Mouse (Mus musculus): ENCODE results near the gene Rnf214.

Rnf214 gene

DNA sequence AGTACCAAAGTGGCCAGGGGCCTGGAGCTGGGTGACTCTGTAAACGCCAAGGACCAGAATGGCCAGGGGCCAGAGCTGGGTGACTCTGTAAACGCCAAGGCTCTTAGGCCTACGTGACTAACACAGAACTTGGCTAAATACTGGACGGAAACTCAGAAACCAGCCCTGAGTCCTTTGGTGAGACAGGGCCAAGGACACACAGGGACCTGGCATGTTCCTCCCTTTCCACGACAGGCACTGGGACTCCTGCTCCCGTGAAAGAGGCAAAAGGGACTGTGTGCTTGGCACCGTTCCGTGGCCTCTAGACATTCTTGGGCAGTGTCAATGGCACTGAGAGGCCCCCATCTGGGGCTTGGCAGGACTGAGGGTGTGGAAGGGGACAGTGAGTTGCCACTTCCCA, 31.4 kb upstream of the Rnf214 start:
- in situ Hi-C loops (cut with MboI; ENCODE audit: unreplicated experiment in 2 of 2), result loop anchor here in 1 of 2 experiments (25.0 kb wide), 1 partner anchor 526 kb away; no protein-coding TSS in a partner anchor

DNA sequence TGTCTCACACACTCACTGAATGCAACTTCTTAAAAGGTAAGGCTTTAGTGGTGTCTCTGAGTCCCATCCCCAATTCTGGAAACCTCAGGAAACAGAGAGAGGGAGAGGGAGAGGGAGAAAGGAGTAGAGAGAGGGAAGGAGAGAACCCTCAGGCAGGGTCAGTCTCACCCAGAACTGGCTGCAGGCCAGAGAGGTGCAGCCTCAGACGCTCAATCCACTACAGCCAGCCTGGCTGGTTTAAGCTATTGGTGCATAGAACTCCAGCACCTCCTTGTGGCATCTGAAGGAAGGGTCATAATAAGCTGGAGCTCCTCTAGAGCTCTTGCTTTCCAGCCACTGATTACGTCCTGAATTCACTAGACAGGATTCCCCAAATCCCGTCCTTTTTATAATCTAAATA, 30.2 kb upstream of the Rnf214 start:
- in situ Hi-C loops (cut with MboI; ENCODE audit: unreplicated experiment in 2 of 2), result loop anchor here in 1 of 2 experiments (25.0 kb wide), 1 partner anchor 525 kb away; no protein-coding TSS in a partner anchor

DNA sequence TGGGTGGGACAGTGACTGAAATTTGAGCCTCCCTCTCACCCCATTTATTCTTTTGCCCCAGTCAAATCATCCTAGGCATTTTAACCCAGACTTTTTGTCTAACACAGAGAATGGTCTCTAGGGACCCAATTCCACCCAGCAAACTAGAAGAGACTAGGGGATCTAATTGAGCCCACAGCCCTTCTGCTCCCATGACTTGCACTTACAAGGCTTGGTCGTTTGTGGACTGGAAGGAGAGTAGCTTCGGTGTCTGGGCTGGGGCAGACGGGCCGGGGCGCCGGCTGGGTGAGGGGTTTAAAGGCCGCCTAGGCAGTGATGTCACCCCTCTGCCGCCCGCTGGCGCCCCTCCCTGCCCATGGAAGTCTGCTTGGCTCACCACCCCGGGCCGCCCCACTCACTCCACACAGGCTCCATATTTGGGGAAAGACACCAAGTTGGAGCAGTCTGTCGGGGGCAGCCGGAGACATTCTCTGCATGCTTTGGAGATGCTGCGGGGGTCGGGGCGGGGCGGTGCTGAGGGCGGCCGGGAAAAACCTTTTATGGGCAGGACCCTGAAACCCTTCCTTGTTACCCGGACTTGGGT, 29.0 kb upstream of the Rnf214 start, which contains the start of gene Tagln:
Gene Tagln (minus strand): TSS at position 431 of the 583 bp plus-strand sequence.
- in situ Hi-C loops (cut with MboI; ENCODE audit: unreplicated experiment in 2 of 2), result loop anchor here in 1 of 2 experiments (25.0 kb wide), 1 partner anchor 523 kb away; no protein-coding TSS in a partner anchor

DNA sequence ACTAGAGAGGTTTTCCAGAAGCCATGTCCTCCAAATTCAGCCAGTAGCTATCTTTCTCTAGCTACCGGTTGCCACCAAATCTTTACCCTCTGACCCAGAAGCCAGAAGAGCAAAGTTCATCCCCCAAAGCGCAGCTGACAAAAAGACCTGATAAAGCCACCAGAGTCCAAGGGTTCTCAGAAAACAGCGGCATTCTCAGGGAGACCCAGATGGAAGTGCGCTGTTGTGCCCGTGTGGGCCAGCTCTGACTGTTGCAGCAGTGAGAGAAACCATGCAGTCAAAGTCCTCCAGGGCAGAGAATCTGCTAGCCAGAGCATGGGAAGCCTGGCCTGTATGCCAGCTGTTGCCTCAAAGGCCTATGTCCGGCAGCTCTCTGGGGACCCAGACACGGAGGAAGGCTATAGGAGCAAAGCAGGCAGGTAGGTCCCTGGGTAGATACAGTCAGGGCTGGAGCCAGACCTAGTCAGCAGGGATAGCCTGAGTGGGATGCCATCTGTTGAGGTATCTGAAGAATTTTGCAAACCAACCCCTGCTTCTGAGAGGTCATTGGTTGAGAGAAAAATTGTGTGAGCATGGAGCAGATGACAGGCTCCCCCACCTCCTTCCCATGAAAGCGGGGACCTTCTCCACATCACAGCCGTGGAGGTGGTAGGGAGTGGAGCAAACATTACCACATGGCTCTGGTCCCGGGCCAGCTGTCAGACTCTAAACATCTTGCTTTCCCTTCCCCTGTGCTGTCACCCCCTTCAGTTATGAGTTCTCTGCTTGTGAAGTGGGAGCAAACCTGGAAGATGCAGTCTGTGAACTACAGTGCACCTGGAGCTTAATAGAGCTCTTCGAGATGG, 26.1 kb upstream of the Rnf214 start:
- in situ Hi-C loops (cut with MboI; ENCODE audit: unreplicated experiment in 2 of 2), result loop anchor here (5.0 to 25.0 kb wide), 2 partner anchors 520 kb away; no protein-coding TSS in a partner anchor

DNA sequence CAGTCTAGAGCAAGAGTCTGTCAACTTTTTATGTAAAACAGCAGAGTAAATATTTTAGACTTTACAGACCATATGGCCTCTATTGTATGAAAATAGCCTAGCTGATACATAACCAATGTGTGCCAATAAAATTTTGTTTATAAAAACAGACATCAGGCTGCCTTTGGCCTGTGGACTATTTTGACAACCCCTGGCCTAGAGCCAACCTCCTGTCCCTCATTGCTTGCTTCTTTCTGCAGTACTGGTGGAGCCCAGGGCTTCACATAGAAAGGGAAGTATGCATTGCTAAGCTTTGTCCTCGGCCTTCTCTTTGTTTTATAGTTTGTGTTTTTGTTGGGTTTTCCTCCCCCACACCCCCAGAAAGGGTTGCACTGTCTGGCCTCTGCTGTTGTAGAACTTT, 25.2 kb upstream of the Rnf214 start:
- in situ Hi-C loops (cut with MboI; ENCODE audit: unreplicated experiment in 2 of 2), result loop anchor here (5.0 to 25.0 kb wide), 2 partner anchors 520 kb away; no protein-coding TSS in a partner anchor

DNA sequence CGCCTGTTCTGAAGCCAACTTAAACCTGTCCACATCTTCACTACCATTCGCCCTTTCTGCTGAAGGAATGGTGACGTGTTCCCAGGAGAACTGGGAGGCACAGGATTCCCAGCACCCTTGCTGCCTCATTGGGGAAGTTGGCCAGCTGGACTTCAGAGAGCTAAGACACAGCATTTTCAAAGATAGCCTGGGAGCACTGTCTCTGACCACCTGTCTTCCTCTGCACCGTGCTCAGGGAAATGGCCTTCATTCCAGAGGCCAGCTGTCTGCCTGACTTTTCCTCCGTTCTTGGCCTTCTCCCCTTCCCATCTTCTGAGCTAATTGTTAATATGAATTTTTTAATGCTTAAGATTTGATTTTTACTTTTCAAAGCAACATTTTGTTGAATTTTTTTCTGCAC, 22.6 kb upstream of the Rnf214 start:
- in situ Hi-C loops (cut with MboI; ENCODE audit: unreplicated experiment in 2 of 2), result loop anchor here in 1 of 2 experiments (25.0 kb wide), 1 partner anchor 517 kb away; no protein-coding TSS in a partner anchor

DNA sequence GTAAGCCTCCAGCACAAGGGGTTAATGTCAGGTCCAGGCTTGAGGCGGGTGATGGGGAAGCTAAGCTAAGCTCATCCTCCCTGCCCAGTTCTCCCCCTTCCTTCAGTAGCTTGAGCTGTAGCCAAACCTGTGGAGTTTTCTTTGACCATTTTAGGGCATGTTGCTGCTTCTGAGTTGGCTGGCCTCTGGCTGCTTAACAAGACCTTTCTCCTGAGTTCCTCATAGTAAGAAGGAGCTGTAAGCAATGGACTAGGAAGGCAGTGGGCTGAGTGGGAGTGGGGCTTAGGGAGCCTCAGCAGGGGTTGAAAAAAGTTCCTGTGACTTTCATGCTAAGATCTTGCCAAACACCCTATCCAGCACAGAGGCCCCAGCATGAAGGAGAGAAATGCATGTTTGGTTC, 13.2 kb upstream of the Rnf214 start:
- in situ Hi-C loops (cut with MboI; ENCODE audit: unreplicated experiment in 2 of 2), result loop anchor here in 1 of 2 experiments (10.0 kb wide), 1 partner anchor 325 kb away; the partner anchor contains the start of gene Apoa4

DNA sequence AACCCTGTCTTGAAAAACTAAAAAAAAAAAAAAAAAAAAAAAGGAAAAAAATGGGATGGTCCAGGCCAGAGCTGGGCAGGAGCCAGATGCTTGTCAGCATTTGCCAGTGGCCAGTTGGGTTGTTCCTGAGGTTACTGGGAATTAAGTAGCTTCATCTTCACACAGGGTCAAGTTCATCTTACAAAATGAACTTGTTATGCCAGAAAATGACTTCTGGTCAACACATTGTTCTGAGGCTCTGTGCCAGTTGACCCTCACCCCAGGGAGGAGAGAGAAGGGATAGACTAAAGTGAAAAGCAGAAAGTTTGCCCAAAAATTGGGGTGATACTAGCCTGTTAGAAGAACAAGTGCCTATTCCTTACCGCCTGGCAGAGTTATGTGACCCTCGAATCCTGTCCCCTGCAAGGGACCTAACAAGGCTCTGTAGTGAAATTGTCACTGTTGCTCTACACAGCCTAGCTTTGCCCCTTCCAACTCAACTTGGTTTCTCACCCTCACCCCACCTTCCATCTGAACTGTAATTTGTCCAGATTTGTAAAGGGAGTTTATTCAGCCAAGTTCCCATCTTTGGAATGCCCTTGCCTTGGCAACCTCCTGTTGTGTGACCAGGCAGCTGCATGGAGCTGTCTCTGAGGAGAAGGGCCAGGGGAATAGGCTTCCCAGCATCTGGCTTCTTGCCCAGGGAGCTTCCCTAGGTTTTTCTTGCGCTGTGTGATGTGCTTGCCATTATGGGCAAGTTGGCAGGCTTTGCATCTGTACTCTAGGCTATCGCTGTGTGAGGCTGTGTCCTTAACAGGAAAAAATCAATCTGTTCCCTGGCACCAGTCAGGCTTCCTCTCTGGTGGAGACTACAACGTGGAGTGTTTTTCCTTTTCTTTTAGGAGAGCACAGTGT, 10.6 kb upstream of the Rnf214 start:
- in situ Hi-C loops (cut with MboI; ENCODE audit: unreplicated experiment in 2 of 2), result loop anchor here in 1 of 2 experiments (10.0 kb wide), 1 partner anchor 328 kb away; the partner anchor contains the start of gene Apoa4

DNA sequence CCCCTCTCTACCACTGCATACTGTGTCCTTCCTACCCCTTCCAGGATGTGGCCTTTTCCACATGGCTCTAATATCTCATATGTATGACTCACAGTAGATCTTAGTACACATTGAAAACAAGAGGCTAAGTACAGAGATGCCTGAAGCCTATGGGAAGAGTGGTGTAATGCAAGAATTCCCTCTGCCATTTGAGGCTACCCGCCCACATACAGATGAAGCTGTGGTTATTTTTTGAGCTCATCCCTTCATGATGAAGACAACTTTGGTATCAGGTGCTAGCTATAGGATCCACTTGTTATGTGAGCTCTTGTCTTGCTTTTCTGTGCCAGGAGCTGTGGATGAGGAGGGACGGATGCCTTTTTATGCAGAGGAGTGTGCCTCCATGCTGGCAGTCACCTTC, 8.9 kb upstream of the Rnf214 start:
- in situ Hi-C loops (cut with MboI; ENCODE audit: unreplicated experiment in 2 of 2), result loop anchor here in 1 of 2 experiments (10.0 kb wide), 1 partner anchor 329 kb away; the partner anchor contains the start of gene Apoa4

DNA sequence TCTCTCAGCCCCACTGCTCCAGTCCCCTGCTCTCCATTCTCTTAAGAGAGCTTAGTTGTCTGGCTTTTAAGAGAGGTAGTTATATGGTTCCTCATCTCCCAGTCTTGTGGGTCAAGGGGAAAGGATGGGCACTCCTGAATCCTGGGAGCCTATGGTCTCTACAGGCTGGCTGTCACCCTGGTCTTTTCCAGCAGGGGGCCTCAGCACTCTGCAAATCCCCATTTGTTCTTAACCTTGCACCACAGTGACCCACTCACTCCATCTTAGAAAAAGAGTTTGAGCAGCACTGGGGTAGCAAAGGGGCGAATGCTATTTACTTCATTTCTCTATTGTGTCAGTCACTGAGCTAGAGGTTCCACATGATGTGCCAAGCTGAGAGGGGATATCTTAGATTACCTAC, 5.0 kb upstream of the Rnf214 start:
- in situ Hi-C loops (cut with MboI; ENCODE audit: unreplicated experiment in 2 of 2), result loop anchor here (5.0 to 10.0 kb wide), 3 partner anchors 281 to 341 kb away; partner anchors contain the start of gene Apoa4 (in 1 of the 2)

DNA sequence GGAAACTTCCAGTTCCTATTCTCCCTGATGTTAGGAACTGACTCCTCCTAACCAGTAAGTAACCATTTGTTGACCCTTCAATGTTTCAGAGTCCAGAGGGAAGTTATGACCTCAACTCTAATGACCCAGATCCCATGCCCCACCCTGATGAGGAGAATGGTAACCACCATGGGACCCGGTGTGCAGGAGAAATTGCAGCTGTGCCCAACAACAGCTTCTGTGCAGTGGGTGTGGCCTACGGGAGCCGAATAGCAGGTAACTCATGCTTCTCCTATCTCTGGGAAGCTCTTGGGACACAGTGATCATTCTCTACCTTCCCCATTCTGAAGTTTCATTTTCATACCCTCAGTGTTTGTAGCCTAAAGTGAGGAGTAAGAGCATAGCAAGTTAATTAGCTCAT, 4.3 kb upstream of the Rnf214 start:
- in situ Hi-C loops (cut with MboI; ENCODE audit: unreplicated experiment in 2 of 2), result loop anchor here (5.0 to 10.0 kb wide), 3 partner anchors 281 to 341 kb away; partner anchors contain the start of gene Apoa4 (in 1 of the 2)

DNA sequence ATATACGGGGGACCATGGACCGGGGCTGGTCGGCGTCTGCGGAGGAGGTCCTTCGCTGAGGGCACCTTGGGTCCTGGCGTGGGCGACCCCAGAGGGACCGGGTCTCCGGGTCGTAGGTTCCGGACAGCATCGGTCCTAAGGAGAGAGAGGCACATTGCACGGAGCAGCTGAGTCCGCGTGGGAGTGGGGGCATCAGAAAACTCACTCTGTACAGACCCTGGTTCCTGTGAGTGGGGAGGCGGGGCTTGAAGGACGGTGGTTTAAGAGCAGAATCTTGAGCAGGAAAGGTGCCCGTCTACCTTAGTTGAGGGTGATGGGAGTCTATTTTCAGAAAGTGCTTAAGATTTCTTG, 342 bp upstream of the Rnf214 start:
- in situ Hi-C loops (cut with MboI; ENCODE audit: unreplicated experiment in 2 of 2), result no loop called here

DNA sequence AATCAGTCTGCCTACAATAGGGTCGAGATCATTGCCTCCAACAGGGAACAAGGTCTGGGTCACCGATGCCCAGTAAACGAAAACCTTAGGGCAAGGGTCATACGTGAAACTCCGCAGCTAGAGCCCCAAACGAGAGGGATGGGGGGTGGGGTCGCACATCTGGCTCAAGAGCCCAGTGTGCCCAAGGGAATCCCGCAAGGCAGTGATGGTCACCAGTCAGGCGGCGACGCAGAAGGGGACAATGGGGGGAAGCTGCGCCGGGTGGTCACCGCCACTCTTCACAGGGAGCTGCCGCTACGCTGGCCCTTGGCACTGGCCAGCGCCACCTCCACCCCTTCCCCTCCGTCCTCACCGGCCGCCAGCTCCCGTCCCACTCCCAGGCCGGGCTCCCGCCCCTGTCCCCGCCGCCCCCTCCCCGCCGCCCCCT, 887 bp downstream of the Rnf214 start:
- in situ Hi-C loops (cut with MboI; ENCODE audit: unreplicated experiment in 2 of 2), result no loop called here

DNA sequence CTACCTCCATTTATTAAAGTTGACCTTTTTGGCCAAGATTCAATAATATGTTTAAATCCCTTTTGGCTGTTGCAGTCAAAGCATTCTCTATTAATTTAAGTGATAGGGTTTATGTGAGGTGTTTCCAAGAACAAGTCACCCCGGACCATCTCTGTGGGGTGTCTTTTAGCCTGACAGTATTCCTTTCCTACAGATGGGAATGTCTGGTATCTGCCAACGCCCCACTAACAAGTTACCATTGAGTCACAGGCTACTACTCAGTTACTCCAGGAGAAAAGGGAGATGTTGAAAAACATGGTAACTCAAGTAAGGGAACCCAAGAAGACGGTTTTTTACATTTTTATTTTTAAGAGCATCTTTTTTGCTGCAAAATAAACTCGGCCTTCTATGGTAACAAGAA, 1.5 kb downstream of the Rnf214 start:
- in situ Hi-C loops (cut with MboI; ENCODE audit: unreplicated experiment in 2 of 2), result no loop called here

DNA sequence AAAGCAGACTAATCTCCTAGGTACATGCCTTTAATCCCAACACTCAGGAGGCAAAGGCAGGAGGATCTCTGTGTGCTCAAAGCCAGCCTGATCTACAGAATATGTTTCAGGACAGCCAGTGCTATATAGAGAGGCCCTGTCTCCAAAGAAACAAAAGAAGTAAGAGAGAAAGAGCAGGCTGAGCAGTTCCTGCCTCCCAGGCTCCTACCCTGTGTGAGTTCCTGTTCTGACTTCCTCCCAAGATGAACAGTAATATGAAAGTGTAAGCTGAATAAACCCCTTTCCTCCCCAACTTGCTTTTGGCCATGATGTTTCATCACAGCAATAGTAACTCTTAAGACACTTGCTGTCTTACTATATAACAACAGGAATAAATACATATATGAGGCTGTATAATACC, 13.0 kb downstream of the Rnf214 start:
- in situ Hi-C loops (cut with MboI; ENCODE audit: unreplicated experiment in 2 of 2), result loop anchor here in 1 of 2 experiments (25.0 kb wide), 1 partner anchor 306 kb away; no protein-coding TSS in a partner anchor

DNA sequence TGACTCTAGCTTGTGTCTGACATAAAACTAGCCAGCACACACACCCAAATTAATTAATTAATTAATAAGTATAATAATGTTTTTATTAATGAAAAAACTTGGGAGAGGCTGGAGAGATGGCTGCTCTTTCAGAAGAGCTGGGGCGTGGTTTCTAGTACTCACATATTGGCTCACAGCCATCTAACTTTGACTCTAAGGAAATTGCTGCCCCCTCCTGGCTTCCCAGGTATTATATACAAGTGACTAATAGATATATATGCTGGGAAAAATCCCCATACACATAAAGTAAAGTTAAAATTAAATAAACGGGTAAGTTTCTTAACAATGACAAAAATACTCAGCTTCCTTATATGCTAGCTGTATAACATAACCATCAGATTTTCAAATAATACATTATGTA, 28.8 kb downstream of the Rnf214 start:
- in situ Hi-C loops (cut with MboI; ENCODE audit: unreplicated experiment in 2 of 2), result loop anchor here in 1 of 2 experiments (25.0 kb wide), 1 partner anchor 291 kb away; no protein-coding TSS in a partner anchor

DNA sequence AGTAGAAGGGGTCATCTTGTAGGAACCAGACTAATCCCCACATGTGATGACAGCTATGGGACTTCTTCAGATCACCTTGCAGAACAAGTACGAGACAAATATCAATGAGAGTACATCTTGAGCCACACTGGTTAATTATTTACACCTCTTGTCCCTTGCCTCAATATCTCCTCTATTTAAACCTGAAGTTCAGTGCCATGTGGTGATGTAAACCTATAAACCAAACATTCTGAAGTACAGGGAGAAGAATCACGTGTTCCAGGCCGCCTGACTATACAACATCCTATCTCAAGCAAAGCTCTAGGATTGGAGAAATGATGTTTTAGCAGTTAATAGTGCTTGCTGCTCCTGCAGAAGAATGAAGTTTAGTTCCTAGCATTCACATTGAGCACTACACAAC, 36.4 kb downstream of the Rnf214 start:
- in situ Hi-C loops (cut with MboI; ENCODE audit: unreplicated experiment in 2 of 2), result loop anchor here in 1 of 2 experiments (25.0 kb wide), 1 partner anchor 283 kb away; no protein-coding TSS in a partner anchor

DNA sequence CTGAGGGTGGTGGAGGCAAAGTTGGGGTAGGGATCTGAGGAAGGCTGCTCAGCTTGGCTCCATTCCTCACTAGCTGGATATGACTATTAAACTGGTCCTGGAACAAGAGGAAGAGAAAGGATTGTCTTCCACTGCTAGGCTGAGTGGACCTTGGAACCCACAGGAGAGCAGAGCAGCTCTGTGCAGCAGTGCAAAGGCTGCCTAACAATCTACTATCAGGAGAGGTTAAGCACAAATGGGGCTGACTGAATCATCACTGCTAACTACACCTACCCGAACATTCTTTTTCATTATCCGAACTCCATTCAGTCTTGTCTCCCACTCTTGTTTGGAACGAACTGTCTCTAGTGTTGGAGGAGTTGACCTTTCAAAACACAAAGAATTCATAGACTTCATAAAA, 37.5 kb downstream of the Rnf214 start:
- in situ Hi-C loops (cut with MboI; ENCODE audit: unreplicated experiment in 2 of 2), result loop anchor here in 1 of 2 experiments (25.0 kb wide), 1 partner anchor 282 kb away; no protein-coding TSS in a partner anchor

DNA sequence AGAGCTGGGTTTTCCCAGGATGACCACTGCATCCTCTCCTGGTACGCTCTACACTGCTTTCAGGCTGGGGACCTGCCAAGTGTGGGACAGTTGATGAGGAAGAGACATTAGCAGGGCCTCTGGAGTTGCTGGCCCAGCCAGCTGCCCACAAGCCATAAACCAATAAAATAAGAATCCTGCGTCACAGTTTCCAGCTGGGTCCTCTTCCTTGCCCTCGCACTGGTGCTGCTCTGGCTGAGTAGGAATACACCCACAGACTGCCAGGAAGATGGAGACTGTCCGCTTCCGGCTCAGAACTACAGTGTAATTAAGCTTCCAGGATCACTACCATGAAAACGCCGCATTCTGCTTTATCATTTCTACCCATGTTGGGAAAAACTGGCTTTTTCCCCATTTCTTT, 44.9 kb downstream of the Rnf214 start:
- in situ Hi-C loops (cut with MboI; ENCODE audit: unreplicated experiment in 2 of 2), result loop anchor here in 1 of 2 experiments (25.0 kb wide), 1 partner anchor 275 kb away; no protein-coding TSS in a partner anchor

DNA sequence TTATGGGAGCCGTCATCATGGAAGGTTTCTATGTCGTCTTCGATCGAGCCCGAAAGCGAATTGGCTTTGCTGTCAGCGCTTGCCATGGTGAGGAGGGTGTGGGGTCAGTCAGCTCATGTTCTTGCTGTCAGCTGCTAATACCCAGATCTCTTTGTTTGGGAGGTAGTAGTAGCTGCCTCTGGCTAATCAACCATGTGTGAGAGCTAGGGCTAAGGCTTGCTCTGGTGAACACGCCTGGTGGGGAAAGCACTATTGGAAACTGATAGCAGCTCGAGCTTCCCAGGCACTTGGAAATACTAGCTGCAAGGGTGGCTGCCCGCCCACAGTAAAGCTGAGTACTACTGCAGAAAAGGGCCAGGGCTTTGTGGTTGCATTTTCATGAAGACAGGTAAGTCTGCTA, 47.3 kb downstream of the Rnf214 start:
- in situ Hi-C loops (cut with MboI; ENCODE audit: unreplicated experiment in 2 of 2), result loop anchor here in 1 of 2 experiments (25.0 kb wide), 1 partner anchor 272 kb away; no protein-coding TSS in a partner anchor

Data from v-Abl transformed pro-B cells (cell line).